In genomic region chr17:46161179-46161578, GRCm38 (mm10) we compare ENCODE assay signal across 8 mouse cellular contexts. TPM values are rescaled to one million over a fixed set of nuclear protein-coding genes. Genes with fewer than 3 reads are reported as not detected.
DNase-seq lines count a peak whose midpoint lies in the region; ATAC-seq and TF ChIP-seq lines count a peak whose summit lies in the region.

No protein-coding gene starts in this region.

- no peaks in the 10 kb centered on the region for H3K27me3 ChIP-seq in MEL (ENCODE audit: control insufficient read depth in 1 of 2, insufficient read depth in 2 of 2, low read length in 2 of 2)
- no peaks in the 10 kb centered on the region for H3K27me3 ChIP-seq in forebrain, embryonic 15.5 days
- no peaks in the 10 kb centered on the region for H3K27me3 ChIP-seq in liver, embryonic 11.5 days (replicated peaks; ENCODE audit: control insufficient read depth, insufficient read depth, low read length)

- peak; percentile 25 for DNase-seq in adrenal gland, postnatal 25 days
- DNase-seq in adrenal gland, adult 2 months: no peak
- no peak for DNase-seq in MEL (ENCODE audit: low read depth, low spot score)
- no peak for DNase-seq in liver, embryonic 11.5 days (ENCODE audit: low spot score)
- peak; percentile 59 for DNase-seq in retina, embryonic 14.5 days (ENCODE audit: low spot score)
- DNase-seq in thymus, postnatal 14 days: no peak

- ATAC-seq in forebrain, embryonic 15.5 days (replicated peaks): peak; percentile 41
- ATAC-seq in liver, embryonic 11.5 days (replicated peaks; ENCODE audit: low FRiP score): no peak
- ATAC-seq in granulocyte monocyte progenitor cell, adult 5-6 weeks (replicated peaks; ENCODE audit: poor library complexity, severe bottlenecking): no peak

- 0% methylated on average over 19 of the region's 19 CpGs for WGBS in forebrain, embryonic 15.5 days
- WGBS in liver, embryonic 11.5 days: 0% methylated on average over 19 of the region's 19 CpGs

- peak overlapping the region; percentile 76 for H3K27ac ChIP-seq in MEL (ENCODE audit: control insufficient read depth, low read depth, low read length)
- peak overlapping the region; percentile 74 for H3K27ac ChIP-seq in forebrain, embryonic 15.5 days (replicated peaks)
- peak overlapping the region; percentile 83 for H3K27ac ChIP-seq in liver, embryonic 11.5 days (ENCODE audit: low read depth, low read length)

- H3K79me2 ChIP-seq in MEL (ENCODE audit: control insufficient read depth, insufficient read depth, low read length, poor library complexity): peaks cover 9% of the 10 kb centered on the region

- peaks cover 0 to 24% of the 10 kb centered on the region in 2 experiments; a peak in 3 of 4 replicates for H3K36me3 ChIP-seq in MEL (ENCODE audit: control insufficient read depth in 1 of 2, insufficient read depth in 2 of 2, low read length in 2 of 2)
- H3K36me3 ChIP-seq in forebrain, embryonic 15.5 days: peaks cover 22% of the 10 kb centered on the region
- H3K36me3 ChIP-seq in liver, embryonic 11.5 days (ENCODE audit: control insufficient read depth, insufficient read depth, low read length): peaks cover 22% of the 10 kb centered on the region; the same call in 1 of the 2 replicates

- H3K4me3 ChIP-seq in MEL (ENCODE audit: control insufficient read depth in 1 of 2, insufficient read depth in 1 of 2, low read depth in 2 of 2, low read length in 2 of 2): peak overlapping the region; percentile 80 to 84
- H3K4me3 ChIP-seq in forebrain, embryonic 15.5 days: peak overlapping the region; percentile 90
- peak overlapping the region; percentile 86 for H3K4me3 ChIP-seq in liver, embryonic 11.5 days (ENCODE audit: low read depth, low read length)

- no peak for TF ChIP-seq RAD21 in MEL (IDR thresholded peaks at IDR 0.05; ENCODE audit: low read depth, low read length)

- H3K4me2 ChIP-seq in forebrain, embryonic 15.5 days (replicated peaks): peak overlapping the region; percentile 71
- H3K4me2 ChIP-seq in liver, embryonic 11.5 days: peak overlapping the region; percentile 88

- H3K4me1 ChIP-seq in MEL (ENCODE audit: control insufficient read depth in 1 of 2, insufficient read depth in 2 of 2, low read length in 2 of 2): peaks cover 18 to 36% of the 10 kb centered on the region in 2 experiments; a peak in 3 of 4 replicates
- peaks cover 30% of the 10 kb centered on the region for H3K4me1 ChIP-seq in forebrain, embryonic 15.5 days
- H3K4me1 ChIP-seq in liver, embryonic 11.5 days (replicated peaks; ENCODE audit: control insufficient read depth, insufficient read depth, low read length): peaks cover 34% of the 10 kb centered on the region

- no peak for TF ChIP-seq CTCF in MEL (IDR thresholded peaks at IDR 0.05 in 2 of 3, conservative IDR thresholded peaks at IDR 0.05 in 1 of 3; ENCODE audit: control insufficient read depth in 1 of 3, insufficient read depth in 1 of 3, low read depth in 2 of 3, low read length in 3 of 3, poor library complexity in 1 of 3, severe bottlenecking in 1 of 3)

- no peak for TF ChIP-seq POLR2A in MEL (IDR thresholded peaks at IDR 0.05; ENCODE audit: control insufficient read depth in 1 of 2, insufficient read depth in 1 of 2, low read depth in 1 of 2, low read length in 2 of 2, poor library complexity in 1 of 2)

- no peak for TF ChIP-seq EP300 in MEL (IDR thresholded peaks at IDR 0.05; ENCODE audit: low read depth in 1 of 2, low read length in 2 of 2)

- peak overlapping the region; percentile 83 for H3K9ac ChIP-seq in MEL (ENCODE audit: control insufficient read depth, low read depth, low read length, poor library complexity, severe bottlenecking)
- H3K9ac ChIP-seq in forebrain, embryonic 15.5 days (replicated peaks): peak overlapping the region; percentile 90
- peak overlapping the region; percentile 84 for H3K9ac ChIP-seq in liver, embryonic 11.5 days (ENCODE audit: low read depth, low read length)

- H3K9me3 ChIP-seq in MEL (replicated peaks; ENCODE audit: insufficient read depth, low read length): no peaks in the 10 kb centered on the region
- no peaks in the 10 kb centered on the region for H3K9me3 ChIP-seq in forebrain, embryonic 15.5 days
- H3K9me3 ChIP-seq in liver, embryonic 11.5 days (ENCODE audit: control insufficient read depth, low read length): no peaks in the 10 kb centered on the region

TF ChIP-seq in MEL, 35 proteins besides CTCF, POLR2A, EP300 and RAD21:
- no peak for TF ChIP-seq MYC (IDR thresholded peaks at IDR 0.05; ENCODE audit: low read depth, low read length)
- TF ChIP-seq ZKSCAN1 (IDR thresholded peaks at IDR 0.05; ENCODE audit: low read depth, low read length): no peak
- no peak for TF ChIP-seq ZMIZ1 (IDR thresholded peaks at IDR 0.05; ENCODE audit: low read depth, low read length)

RNA-seq across cellular contexts. Expression of gene Gtpbp2, which starts 0.3 kb away (rescaled TPM):
- 101 and 112 TPM in 2 replicates for total RNA-seq in adrenal gland, postnatal 25 days (2021)
- total RNA-seq in adrenal gland, adult 2 months (2021): 10 to 100 TPM; 58.4 to 69.9 TPM
- 92.0 and 96.8 TPM in 2 replicates for polyA plus RNA-seq in adrenal gland, adult 2 months (2012; rRNA removed)
- total RNA-seq in MEL (2012; rRNA removed): 18.1 and 27.5 TPM in 2 replicates
- 10 to 100 TPM in 1 of 2 experiments, not detected in 1; 46.7 TPM for polyA plus RNA-seq in MEL (2012; ENCODE audit: insufficient read depth in 1 of 2, insufficient read length in 2 of 2, low read depth in 1 of 2, low replicate concordance in 2 of 2, missing spikeins in 1 of 2)
- polyA plus RNA-seq in forebrain, embryonic 15.5 days (2015; fragmentation: Nextera tagmentation; extraction: Ambion mirVana): 41.4 and 45.4 TPM in 2 replicates
- 26.1 and 31.1 TPM in 2 replicates for polyA plus RNA-seq in liver, embryonic 11.5 days (2014; fragmentation: Nextera tagmentation; extraction: Ambion mirVana)
- 46.6 and 49.2 TPM in 2 replicates for total RNA-seq in granulocyte monocyte progenitor cell, adult 5-6 weeks (2014; fragmentation: Nextera tagmentation)
- total RNA-seq in granulocyte monocyte progenitor cell, adult 5-6 weeks (2017): 28.7 and 58.6 TPM in 2 replicates

RNA-seq across cellular contexts. Expression of gene Mad2l1bp, which starts 7.8 kb away (rescaled TPM):
- 18.3 and 20.6 TPM in 2 replicates for total RNA-seq in adrenal gland, postnatal 25 days (2021)
- 10 to 100 TPM; 14.2 to 15.5 TPM for total RNA-seq in adrenal gland, adult 2 months (2021)
- 7.9 and 8.3 TPM in 2 replicates for polyA plus RNA-seq in adrenal gland, adult 2 months (2012; rRNA removed)
- total RNA-seq in MEL (2012; rRNA removed): 14.1 and 14.8 TPM in 2 replicates
- 10 to 100 TPM in 1 of 2 experiments, not detected in 1; 23.1 TPM for polyA plus RNA-seq in MEL (2012; ENCODE audit: insufficient read depth in 1 of 2, insufficient read length in 2 of 2, low read depth in 1 of 2, low replicate concordance in 2 of 2, missing spikeins in 1 of 2)
- polyA plus RNA-seq in forebrain, embryonic 15.5 days (2015; fragmentation: Nextera tagmentation; extraction: Ambion mirVana): 27.0 and 28.9 TPM in 2 replicates
- polyA plus RNA-seq in liver, embryonic 11.5 days (2014; fragmentation: Nextera tagmentation; extraction: Ambion mirVana): 37.2 and 41.2 TPM in 2 replicates
- 14.8 and 18.6 TPM in 2 replicates for total RNA-seq in granulocyte monocyte progenitor cell, adult 5-6 weeks (2014; fragmentation: Nextera tagmentation)
- 2.9 and 8.1 TPM in 2 replicates for total RNA-seq in granulocyte monocyte progenitor cell, adult 5-6 weeks (2017)

RNA-seq across cellular contexts. Expression of gene Rsph9, which starts 17.2 kb away (rescaled TPM):
- 4.4 and 7.6 TPM in 2 replicates for total RNA-seq in adrenal gland, postnatal 25 days (2021)
- 10 to 100 TPM in 1 of 2 experiments, 1 to 10 TPM in 1; 4.6 to 13.0 TPM for total RNA-seq in adrenal gland, adult 2 months (2021)
- polyA plus RNA-seq in adrenal gland, adult 2 months (2012; rRNA removed): 14.9 and 15.4 TPM in 2 replicates
- not detected in 2 replicates for total RNA-seq in MEL (2012; rRNA removed)
- under 1 TPM in 1 of 2 experiments, not detected in 1; 0.29 TPM for polyA plus RNA-seq in MEL (2012; ENCODE audit: insufficient read depth in 1 of 2, insufficient read length in 2 of 2, low read depth in 1 of 2, low replicate concordance in 2 of 2, missing spikeins in 1 of 2)
- 37.2 and 45.7 TPM in 2 replicates for polyA plus RNA-seq in forebrain, embryonic 15.5 days (2015; fragmentation: Nextera tagmentation; extraction: Ambion mirVana)
- polyA plus RNA-seq in liver, embryonic 11.5 days (2014; fragmentation: Nextera tagmentation; extraction: Ambion mirVana): 2.0 TPM in 2 replicates
- not detected in 2 replicates for total RNA-seq in granulocyte monocyte progenitor cell, adult 5-6 weeks (2014; fragmentation: Nextera tagmentation)
- total RNA-seq in granulocyte monocyte progenitor cell, adult 5-6 weeks (2017): not detected in 2 replicates

RNA-seq across cellular contexts. Expression of gene Polh, which starts 41.3 kb away (rescaled TPM):
- 43.2 and 44.9 TPM in 2 replicates for total RNA-seq in adrenal gland, postnatal 25 days (2021)
- 10 to 100 TPM; 31.9 to 44.7 TPM for total RNA-seq in adrenal gland, adult 2 months (2021)
- 6.8 and 9.2 TPM in 2 replicates for polyA plus RNA-seq in adrenal gland, adult 2 months (2012; rRNA removed)
- 28.4 and 30.8 TPM in 2 replicates for total RNA-seq in MEL (2012; rRNA removed)
- polyA plus RNA-seq in MEL (2012; ENCODE audit: insufficient read depth in 1 of 2, insufficient read length in 2 of 2, low read depth in 1 of 2, low replicate concordance in 2 of 2, missing spikeins in 1 of 2): 10 to 100 TPM in 1 of 2 experiments, not detected in 1; 22.2 TPM
- 8.5 and 9.9 TPM in 2 replicates for polyA plus RNA-seq in forebrain, embryonic 15.5 days (2015; fragmentation: Nextera tagmentation; extraction: Ambion mirVana)
- 20.9 and 22.3 TPM in 2 replicates for polyA plus RNA-seq in liver, embryonic 11.5 days (2014; fragmentation: Nextera tagmentation; extraction: Ambion mirVana)
- total RNA-seq in granulocyte monocyte progenitor cell, adult 5-6 weeks (2014; fragmentation: Nextera tagmentation): 15.3 and 18.2 TPM in 2 replicates
- total RNA-seq in granulocyte monocyte progenitor cell, adult 5-6 weeks (2017): 26.0 and 26.7 TPM in 2 replicates

RNA-seq across cellular contexts. Expression of gene Xpo5, which starts 41.4 kb away (rescaled TPM):
- 83.4 and 92.1 TPM in 2 replicates for total RNA-seq in adrenal gland, postnatal 25 days (2021)
- total RNA-seq in adrenal gland, adult 2 months (2021): 10 to 100 TPM; 65.0 to 81.2 TPM
- 25.6 and 29.3 TPM in 2 replicates for polyA plus RNA-seq in adrenal gland, adult 2 months (2012; rRNA removed)
- 79.0 and 82.7 TPM in 2 replicates for total RNA-seq in MEL (2012; rRNA removed)
- polyA plus RNA-seq in MEL (2012; ENCODE audit: insufficient read depth in 1 of 2, insufficient read length in 2 of 2, low read depth in 1 of 2, low replicate concordance in 2 of 2, missing spikeins in 1 of 2): 10 to 100 TPM; 47.5 to 93.4 TPM
- 42.4 and 42.7 TPM in 2 replicates for polyA plus RNA-seq in forebrain, embryonic 15.5 days (2015; fragmentation: Nextera tagmentation; extraction: Ambion mirVana)
- polyA plus RNA-seq in liver, embryonic 11.5 days (2014; fragmentation: Nextera tagmentation; extraction: Ambion mirVana): 56.4 and 62.8 TPM in 2 replicates
- 64.5 and 70.0 TPM in 2 replicates for total RNA-seq in granulocyte monocyte progenitor cell, adult 5-6 weeks (2014; fragmentation: Nextera tagmentation)
- total RNA-seq in granulocyte monocyte progenitor cell, adult 5-6 weeks (2017): 58.1 and 67.1 TPM in 2 replicates

Comparison
In these comparisons a context has a peak if more than half of its experiments do, and no peak if none do; other contexts are left out.
1. DNase-seq: peak in adrenal gland, postnatal 25 days (single experiment) and retina, embryonic 14.5 days (single experiment); none in adrenal gland, adult 2 months (single experiment), MEL (single experiment), liver, embryonic 11.5 days (single experiment) and thymus, postnatal 14 days (single experiment).
2. Peak in every context shown above with its lines, with median percentiles within 50 percentile points of each other: H3K27ac ChIP-seq, H3K4me3 ChIP-seq and H3K9ac ChIP-seq.